Mouse (Mus musculus) cerebellum, adult 2 months (tissue): ENCODE data around the gene Tbc1d22a.

Experiments
- CTCF ChIP-seq: fragments of 200-500 bp; IDR thresholded peaks from 2 replicates; pipeline ENCODE4 v1.5.1; 2011; ENCODE audit warnings: low read depth, mild to moderate bottlenecking, control low read depth, low read length, moderate library complexity, borderline replicate concordance; ENCODE audit not compliant: insufficient read depth
- POLR2A ChIP-seq: fragments of 200-500 bp; IDR thresholded peaks from 2 replicates; pipeline ENCODE4 v1.6.1; 2011; ENCODE audit warnings: low read length, control low read depth, borderline replicate concordance; ENCODE audit not compliant: insufficient read depth

DNA sequence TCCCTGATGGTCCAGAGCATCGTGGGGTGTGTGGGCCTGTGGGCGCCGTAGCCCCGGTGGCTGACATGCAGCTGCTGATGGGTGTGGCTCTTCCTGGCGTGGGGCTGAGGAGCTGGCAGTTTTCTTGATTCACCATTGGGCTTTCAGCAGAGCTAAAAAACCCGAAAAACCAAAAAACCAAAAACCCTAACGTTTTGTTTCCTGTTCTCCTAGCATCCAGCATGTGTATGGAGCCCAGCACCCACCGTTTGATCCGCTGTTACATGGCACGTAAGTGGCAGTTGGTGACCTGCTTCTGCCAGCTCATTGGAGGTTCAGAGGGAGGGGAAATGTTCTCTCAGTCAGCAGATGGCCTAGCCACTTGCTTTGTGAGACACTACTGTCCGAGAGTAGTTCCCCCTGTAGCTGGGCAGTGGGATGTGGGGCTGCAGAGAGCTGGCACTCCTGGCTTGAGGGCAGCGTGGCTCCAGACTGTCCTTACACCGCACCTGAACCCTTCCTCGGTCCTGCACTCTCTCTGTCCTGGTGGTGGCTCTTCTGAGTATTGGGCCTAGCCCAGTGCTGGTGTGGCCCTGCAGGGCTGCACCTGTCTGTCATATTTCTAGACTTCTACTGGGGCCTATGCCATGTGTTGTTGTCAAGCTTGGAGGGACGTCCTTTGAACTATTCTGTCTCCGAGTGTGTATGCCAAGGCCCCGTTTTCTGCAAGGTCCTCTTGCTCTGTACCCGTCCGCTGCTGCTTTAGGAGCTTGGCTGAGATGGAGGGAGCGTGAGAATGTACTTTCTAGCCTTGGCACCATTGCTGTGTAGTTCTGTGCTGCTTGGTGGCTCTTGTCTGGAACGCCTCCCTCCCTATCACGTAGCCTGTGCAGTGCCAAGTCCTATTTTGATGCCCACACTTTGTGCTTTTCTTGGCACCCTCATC is 20.5 kb downstream of the Tbc1d22a start:
- TF ChIP-seq CTCF (no peak), POLR2A (no peak)
